Mouse (Mus musculus) layer of hippocampus, postnatal 36 days (tissue): ENCODE results near the gene Fam90a1b. TPM values are rescaled to one million over a fixed set of nuclear protein-coding genes. Genes with fewer than 3 reads are reported as not detected.
"Not testable (repeated sequence)": the region's sequence is repeated elsewhere in the genome, so short reads cannot be mapped to it uniquely, and the experiment has no call there.

ENCODE experiments used
- DNase-seq, 2 experiments: peaks; one replicate each; pipeline ENCODE4 v3.0.0; 2022
- microRNA-seq, 2 experiments: library from miRNA; unstranded; fragments of <30 nt; microRNA quantifications; one replicate each; pipeline ENCODE4 v1.2.0; 2021
- total RNA-seq, 2 experiments: library from RNA; stranded (reverse); gene quantifications; 2 replicates each; pipeline ENCODE4 v1.2.3; 2021

The Fam90a1b gene
- total RNA-seq, result under 1 TPM in 1 of 2 experiments, not detected in 1; 0.13 TPM

DNA sequence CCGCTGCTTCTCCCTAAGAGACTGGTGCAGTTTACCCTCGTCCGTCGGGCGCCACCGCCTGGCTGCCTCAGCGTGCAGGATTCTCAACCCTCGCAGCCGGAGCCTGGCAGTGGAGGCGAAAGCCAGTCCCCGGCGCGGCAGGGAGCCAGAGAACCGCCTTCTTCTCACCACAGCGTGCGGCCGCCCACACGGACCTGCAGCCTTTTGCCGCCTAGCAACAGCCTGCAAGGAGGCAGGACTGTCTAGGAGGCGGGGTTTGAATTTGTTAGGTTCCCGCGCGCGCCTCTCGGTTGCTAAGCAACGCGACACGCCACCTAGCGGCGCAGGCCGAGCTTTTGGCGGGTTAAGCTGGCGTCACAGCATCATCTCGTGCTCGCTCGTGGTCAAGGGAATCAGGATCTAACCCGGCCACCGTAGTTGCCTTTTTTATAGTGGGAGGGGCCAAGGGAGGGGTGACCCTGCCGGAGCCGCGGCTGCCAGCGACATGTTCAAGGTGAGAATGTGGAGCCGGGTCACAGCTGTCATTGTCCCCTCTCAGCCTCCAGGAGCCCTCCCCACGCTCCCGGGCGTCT, at the start of gene Fam90a1b, which contains the start of gene Apoo:
Gene Fam90a1b, minus strand, starts transcription at position 108 of the 572 bp plus-strand sequence.
Gene Apoo, plus strand, starts transcription at position 448 of the 572 bp plus-strand sequence.
- DNase-seq, result peak; percentile 95 to 97

DNA sequence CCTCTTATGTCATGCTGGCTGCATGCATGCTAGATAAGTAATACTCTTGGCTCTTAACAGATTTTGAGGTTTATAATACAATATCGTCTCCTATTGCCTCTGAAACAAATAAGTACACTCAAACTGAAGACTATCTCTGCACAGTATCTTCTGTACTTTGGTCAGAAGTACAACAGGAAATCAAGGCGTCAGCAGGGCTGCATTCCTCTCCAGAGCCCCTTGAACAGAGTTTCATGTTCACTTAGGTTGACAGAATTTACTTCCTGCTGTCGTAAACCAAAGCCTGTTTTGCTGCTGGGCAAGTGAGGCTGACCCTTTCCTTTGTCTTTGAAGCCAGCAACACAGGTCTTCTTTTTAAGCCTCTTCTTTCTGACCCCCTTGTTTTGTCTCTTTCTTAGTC, 42.4 kb upstream of the Fam90a1b start:
- DNase-seq, result no peak

DNA sequence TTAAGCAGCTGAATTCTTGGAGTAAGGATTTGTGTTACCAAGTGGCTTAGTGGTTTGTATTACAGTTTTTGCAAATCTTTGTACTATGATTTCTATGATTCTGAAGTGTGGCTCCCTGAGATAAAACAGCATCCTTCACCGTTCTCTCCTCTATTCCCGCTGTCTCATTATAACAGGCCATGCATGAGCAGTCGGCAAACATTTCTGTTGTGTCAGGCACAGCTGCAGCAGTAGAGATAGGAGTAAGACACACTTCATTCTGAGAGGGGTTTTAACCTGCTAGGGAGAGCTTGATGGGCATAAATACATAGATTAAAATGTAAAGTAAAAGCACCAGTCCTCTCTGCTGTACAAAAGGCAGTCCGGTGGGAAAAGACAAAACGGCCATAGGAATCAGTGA, 12.2 kb upstream of the Fam90a1b start:
- no peak for DNase-seq

DNA sequence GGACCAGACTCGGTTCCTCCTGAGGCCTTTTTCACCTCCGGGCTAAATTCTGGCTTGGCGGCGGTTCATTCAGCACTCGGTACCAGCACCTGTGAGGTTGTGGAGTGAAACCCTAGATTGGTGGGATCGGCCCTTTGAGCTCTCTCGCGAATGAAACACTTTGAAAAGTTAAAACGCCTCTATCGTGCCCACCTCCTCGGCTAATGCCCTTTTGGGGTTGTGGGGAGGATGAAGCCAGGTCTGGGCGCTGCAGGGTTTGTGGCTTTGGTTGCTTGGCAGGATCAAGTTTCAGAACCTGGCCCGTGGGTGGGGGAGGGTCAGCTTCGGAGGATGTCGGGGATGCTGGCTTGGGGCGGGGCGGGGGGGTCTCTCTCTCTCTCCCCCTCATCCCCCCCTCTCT, 671 bp upstream of the Fam90a1b start:
- no peak for DNase-seq

DNA sequence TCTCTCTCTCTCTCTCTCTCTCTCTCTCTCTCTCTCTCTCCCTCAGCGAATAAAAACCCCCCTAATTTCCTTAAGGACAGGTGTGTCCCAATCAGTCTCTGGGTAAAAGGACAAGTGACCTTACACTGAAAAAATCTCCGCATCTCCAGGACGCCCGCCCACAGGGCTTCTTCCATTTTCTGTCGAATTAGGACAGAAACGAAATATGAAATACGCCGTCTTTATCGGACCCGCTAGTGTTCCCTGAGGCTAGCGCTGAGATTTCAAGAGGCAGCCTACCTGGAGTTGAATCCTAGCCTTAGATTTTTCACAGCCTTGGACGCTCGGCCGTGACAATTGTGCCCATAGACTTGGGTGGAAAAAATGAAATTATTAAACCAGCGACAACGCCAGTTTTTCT, 548 bp downstream of the Fam90a1b start:
- DNase-seq, result peak in 1 of 2 experiments; percentile 2

DNA sequence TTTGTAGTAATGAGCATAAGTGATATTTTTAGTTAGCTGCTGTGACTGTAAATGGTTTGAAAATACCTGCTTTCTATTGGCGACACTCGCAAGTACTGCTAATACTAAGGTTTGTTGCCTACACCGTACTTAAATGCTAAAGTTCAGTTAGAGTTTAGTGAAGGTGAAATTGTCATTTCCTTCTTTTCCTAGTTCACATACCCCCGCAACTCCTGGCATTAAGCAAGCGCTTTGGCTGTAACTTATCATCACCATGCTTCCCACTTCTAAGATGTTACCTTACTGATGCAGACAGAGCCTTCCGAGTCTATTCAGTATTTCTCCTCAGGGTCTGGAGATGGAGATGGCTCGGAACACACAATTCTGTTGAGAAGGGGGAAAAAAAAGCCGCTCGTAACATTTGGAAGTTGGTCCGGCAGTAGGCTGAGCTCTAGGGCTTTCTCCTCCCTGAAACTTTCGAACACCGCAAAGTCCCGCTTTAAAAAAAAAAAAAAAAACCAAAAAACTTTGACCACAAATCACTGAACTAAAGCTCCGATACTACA, 1.1 kb downstream of the Fam90a1b start:
- no peak for DNase-seq

DNA sequence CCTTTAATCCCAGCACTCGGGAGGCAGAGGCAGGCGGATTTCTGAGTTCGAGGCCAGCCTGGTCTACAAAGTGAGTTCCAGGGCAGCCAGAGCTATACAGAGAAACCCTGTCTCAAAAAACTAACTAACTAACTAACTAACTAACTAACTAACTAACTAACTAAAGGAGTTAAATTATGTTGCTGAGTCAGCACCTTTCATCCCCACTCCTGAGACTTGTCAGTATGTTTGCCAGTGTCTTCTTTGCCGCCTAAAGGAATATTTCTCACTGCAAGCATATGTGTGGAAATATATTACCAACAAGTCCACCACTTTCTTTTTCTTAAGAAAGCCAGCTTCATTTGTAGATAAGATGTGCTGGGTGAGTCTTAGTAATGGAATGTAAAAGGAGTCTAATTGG, 22.9 kb downstream of the Fam90a1b start:
- not testable (repeated sequence) for DNase-seq

DNA sequence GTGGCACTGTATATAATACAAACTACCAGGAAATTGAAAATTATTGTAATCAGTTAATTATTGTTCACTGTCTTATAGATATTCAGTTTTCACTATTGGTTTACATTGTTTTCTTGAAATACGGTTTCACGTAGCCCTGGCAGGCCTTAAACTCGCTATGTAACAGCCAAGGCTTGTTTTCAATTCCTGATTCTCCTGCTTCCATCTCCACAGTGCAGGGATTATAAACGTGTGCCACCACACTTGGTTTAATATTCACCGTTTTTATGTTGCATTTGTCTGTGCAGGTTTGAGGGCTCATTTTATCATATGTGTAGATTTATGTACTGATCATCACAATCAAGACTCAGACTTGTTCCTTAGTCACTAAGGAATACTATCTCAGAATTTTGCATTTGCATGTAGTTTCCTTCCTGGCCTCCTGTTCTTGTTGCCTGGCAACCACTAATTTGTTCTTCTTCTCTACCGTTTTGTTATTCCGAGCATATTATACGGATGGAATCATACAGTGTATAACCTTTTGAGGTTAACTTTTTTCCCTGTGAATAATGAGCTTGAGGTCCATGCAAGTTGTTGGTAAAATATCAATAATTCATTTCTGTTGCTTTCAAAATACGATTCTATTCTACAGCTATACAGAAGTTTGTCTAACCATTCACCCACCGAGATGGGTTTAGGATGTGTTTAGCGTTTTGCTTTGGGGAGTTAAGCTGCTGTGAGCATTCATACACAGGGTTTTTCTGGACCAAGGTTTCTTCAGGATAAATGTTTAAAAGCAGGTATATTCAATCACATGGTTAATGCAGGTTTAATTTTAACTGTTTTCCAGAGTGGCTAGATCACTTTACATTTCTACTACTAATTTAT, 45.3 kb downstream of the Fam90a1b start:
- no peak for DNase-seq

Small RNA genes within 50 kb of the gene (microRNA-seq; reads per million reads assigned to microRNA genes)
- gene Gm44477, result 0 reads per million in 2 experiments

Other genes with a start within 250 kb of the Fam90a1b start
- 10 to 100 TPM; 32.0 to 35.0 TPM for gene Zfx, start 243.1 kb downstream of the Fam90a1b start, total RNA-seq
- 100 to 1,000 TPM in 1 of 2 experiments, 10 to 100 TPM in 1; 96.1 to 148 TPM for gene Eif2s3x, start 153.9 kb downstream of the Fam90a1b start, total RNA-seq
- 10 to 100 TPM; 26.0 to 29.3 TPM for gene Klhl15, start 132.2 kb downstream of the Fam90a1b start, total RNA-seq
- gene Apoo, start 340 bp upstream of the Fam90a1b start, total RNA-seq, result 10 to 100 TPM; 71.2 to 78.2 TPM
- gene Maged1, start 175.4 kb upstream of the Fam90a1b start, total RNA-seq, result 100 to 1,000 TPM; 507 to 531 TPM